Mouse (Mus musculus): ENCODE results near the gene Dlgap1.

The Dlgap1 gene

DNA sequence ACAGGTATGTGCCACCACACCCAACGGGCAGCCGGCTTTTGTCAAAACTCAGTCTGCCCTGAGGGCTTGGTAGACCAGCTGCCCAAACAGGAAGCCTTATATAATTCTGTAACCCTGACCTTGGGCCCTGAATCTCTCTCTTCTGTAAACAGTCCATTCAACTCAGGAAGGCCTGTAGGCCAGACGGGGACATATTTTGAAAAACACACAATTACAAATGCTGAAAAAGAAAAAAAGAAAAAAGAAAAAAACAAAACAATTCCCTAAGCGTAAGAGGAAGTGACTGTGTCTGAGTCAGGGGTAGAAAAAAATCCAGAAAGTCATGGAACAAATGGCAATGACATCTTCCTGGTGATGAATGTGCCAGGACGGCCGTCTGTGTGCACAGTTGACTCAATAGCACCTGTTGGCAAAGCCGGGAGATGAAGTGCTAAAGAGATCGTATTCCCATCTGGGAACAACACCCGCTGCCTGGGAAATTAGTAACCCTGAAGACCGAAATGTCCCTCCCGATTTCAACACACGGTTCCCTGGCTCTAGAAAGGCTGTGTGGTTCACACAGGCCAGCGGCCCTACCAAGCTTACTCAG is 784.7 kb downstream of the Dlgap1 start:
- DNase-seq (ENCODE audit: low read depth in 2 of 2, low spot score in 2 of 2) = no peak

DNA sequence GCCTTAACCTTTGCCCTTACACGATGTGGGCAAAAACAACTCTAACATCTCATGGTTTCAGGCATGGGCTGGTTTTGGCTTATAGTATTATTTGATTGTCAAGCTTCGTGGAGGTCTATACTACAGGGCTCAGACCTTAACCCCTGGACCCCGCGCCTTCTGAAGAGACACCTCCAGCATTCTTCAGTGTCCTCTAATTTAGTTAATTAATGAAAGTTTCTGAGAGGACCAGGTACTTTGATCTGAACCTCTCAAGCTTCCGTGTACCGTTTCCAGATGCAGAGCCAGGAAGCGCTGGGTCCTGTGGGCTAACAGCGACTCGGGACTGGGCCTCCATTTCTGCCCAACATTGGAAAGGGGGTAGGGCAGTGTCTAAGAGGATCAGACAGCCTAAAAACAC is 785.2 kb downstream of the Dlgap1 start:
- no peak for DNase-seq (ENCODE audit: low read depth in 2 of 2, low spot score in 2 of 2)

DNA sequence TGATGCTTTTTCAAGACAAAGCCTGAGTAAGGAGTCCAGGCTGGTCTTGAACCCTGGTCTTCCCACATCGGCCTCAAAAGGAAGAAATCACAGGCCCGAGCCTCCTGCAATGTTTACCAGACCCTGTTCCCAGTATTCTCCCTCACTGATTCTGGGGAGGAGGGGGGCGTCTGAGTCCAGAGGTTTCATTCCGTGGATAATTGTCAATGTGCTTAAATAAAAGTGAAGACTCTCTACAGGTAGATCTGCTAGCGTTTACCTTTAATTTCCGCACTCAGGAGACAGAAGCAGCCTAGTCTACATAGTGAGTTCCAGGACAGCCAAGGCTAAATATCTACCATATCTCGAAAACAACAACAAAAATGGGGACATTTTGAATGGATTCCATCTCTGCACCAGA is 785.8 kb downstream of the Dlgap1 start:
- no peak for DNase-seq (ENCODE audit: low read depth in 2 of 2, low spot score in 2 of 2)

DNA sequence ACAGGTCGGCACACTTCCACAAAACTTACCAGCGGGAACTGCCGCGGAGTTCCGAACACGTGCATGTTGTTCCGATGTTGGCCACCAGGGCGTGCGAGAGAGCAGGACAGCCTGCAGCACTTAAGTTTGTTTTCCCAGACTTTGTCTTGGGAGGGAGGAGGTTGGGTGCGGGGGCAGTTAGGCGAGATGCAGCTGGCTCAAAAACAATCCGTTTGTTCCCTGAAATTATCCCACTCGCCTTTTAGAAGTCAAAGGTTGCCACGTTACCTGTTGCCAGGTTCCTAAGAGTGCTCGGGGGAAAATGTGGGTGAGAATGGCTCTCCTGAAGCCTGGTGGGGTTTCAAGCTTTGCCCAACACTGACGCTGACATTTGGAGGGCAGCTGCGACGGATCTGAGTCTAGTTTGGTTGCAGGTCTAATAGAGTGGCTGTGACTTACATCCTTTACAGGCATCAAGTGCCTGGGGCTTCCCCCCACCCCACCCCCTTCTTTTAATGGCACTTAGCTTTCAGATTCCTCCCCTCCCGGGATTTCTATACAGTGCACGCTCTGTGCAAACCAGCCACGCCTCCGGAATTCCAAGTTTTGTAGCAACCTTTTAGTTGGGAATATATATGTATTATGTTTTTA is 786.3 kb downstream of the Dlgap1 start:
- DNase-seq (ENCODE audit: low read depth in 2 of 2, low spot score in 2 of 2) = peak; percentile 47 to 64

DNA sequence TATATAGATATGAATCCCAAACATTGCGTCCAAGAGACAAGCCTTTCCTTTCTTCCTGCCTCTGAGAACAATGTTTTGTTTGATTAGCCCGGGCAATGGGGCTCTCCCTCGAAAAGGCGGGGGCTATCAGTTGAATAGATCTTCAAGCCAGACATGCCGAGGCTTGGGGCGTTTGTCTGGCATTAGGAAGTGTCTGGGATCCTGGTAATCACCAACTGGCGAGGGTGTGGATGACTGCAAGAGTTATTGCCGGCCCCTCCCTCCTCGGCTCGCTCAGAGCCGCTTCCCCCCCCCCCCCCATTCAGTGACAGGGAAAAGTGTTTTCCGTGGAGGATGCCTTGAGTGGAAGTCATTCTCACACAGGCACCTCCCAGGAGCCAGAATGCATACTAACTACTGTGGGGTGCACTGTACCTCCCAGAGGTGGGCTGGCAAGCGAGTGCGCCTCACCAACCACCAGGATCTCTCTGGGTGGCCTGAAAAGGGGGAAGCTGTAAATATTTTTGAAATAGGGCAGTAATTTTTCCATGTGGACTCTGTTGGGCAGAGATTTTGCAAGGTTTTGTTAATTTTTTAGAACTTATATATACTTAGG is 786.9 kb downstream of the Dlgap1 start:
- no peak for DNase-seq (ENCODE audit: low read depth in 2 of 2, low spot score in 2 of 2)

DNA sequence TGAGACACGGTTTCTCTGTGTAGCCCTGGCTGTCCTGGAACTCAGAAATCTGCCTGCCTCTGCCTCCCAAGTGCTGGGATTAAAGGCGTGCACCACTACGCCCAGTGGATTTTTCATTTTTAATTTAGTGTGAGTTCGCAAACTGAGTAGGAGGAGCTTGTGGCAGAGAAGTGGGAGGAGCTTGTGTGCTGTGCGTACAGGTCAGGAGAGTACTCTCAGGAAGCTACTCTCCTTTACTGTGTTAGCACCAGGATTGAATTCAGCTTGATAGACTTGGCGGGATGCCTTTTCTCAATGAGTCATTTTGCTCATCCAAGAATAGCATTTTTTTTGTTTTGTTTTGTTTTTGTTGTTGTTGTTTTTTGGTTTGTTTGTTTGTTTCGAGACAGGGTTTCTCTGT is 793.1 kb downstream of the Dlgap1 start:
- DNase-seq (ENCODE audit: low read depth in 2 of 2, low spot score in 2 of 2) = no peak

DNA sequence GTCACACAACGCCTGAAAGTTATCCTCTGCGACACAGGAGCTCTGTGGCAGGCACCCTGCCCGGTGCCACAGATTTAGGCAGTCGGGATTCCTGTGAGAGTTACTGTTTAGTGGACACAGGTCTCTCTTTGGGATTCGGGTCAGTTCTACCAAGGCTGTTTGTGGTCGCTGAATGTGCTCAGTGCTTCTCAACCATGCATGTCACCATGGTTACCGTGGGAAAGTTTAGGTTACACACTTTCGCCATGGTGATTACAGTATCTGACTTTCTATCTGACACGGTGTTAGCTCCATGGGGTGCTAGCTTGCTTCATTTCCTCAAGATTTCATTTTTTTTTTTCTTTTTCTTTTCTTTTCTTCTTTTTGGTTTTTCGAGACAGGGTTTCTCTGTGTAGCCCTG is 793.8 kb downstream of the Dlgap1 start:
- no peak for DNase-seq (ENCODE audit: low read depth in 2 of 2, low spot score in 2 of 2)

DNA sequence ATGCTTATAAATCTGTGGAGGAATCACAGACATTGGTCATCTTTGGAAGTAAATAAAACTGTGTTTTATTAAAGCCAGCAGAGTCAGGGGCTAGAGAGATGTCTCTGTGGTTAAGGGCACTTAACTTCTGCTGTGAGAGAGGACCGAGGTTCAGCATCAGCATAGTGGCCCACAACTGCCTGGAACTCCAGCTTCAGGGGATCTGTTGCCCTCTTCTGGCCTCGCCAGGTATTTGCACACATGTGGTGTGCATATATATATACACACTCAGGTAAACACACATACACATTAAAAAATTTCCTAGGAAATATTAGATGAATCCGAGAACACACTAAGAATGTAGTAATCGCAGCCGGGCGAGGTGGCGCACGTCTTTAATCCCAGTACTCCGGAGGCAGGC is 796.5 kb downstream of the Dlgap1 start:
- DNase-seq (ENCODE audit: low read depth in 2 of 2, low spot score in 2 of 2) = no peak

DNA sequence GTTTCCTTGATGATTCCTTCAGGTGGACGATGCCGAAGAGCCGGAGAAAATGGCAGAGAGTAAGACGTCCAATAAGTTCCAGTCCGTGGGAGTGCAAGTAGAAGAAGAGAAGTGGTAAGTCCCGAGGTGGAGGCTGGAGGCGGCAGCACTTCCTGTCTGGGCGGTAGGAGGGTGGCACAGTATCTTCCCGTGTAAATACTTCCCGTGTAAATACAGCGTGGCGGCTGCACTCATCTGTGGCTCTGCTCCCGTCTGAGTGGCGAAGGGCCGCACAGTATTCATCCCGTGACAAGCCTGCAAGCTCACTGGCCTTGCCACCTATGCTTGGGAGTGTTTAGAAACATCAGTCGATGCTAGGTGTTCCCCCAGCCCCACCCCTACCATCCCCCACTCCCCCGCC is 797.1 kb downstream of the Dlgap1 start:
- DNase-seq (ENCODE audit: low read depth in 2 of 2, low spot score in 2 of 2) = no peak

DNA sequence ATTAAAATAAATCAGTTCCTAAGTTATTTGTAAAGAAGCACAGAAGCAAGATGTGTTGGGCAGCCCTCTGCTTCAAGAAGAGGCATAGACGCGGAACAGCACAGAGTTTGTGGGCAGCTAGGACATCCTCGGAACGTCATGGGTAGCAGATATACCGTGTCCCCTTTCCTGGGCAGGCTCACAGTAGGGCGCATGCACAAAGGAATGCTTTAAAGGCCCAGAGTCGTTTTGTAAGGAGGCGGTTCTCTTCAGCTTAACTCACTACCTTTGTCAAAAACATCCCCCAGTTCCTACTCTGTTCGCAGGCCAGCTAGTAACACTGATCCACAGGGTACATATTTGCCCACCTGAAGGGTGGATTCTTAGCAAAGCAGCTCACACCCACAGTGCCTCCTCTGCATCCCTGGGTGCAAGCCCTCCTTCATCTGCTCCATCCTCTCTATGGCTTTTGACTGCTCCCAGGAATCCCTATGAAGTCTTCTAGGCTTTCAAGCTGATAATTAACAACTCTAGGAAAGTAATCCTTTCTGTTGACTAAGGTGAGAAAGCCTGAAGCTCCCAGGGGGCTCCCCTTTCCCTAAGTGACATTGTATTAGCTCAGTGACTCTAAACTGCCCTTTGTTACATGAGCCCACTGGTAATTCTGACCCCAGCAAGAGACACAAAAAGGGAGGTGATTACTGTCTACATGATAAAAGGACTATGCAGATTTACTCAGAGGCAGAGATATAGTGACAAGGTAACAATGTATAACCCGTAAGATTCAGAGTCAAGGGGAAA is 803.4 kb downstream of the Dlgap1 start:
- no peak for DNase-seq (ENCODE audit: low read depth in 2 of 2, low spot score in 2 of 2)

DNA sequence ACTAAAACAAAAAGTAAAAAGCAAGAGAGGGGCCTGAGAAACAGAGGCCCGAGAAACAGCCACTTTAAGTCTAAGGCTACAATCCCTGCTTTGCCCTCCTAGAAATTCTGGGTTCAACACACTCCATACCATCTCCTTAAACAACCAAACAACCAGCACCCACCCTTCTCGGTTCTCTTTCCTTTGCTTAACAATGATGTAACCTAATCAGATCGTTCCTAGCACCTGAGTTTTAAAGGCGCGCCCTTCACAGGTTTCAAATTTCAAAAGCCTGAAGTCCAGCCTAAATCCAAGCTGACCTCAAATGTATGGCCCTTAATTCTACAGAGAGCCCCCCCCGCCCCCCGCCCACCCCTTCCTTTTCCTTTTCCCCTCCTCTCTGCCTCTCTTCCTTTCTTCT is 810.9 kb downstream of the Dlgap1 start:
- DNase-seq (ENCODE audit: low read depth in 2 of 2, low spot score in 2 of 2) = no peak

DNA sequence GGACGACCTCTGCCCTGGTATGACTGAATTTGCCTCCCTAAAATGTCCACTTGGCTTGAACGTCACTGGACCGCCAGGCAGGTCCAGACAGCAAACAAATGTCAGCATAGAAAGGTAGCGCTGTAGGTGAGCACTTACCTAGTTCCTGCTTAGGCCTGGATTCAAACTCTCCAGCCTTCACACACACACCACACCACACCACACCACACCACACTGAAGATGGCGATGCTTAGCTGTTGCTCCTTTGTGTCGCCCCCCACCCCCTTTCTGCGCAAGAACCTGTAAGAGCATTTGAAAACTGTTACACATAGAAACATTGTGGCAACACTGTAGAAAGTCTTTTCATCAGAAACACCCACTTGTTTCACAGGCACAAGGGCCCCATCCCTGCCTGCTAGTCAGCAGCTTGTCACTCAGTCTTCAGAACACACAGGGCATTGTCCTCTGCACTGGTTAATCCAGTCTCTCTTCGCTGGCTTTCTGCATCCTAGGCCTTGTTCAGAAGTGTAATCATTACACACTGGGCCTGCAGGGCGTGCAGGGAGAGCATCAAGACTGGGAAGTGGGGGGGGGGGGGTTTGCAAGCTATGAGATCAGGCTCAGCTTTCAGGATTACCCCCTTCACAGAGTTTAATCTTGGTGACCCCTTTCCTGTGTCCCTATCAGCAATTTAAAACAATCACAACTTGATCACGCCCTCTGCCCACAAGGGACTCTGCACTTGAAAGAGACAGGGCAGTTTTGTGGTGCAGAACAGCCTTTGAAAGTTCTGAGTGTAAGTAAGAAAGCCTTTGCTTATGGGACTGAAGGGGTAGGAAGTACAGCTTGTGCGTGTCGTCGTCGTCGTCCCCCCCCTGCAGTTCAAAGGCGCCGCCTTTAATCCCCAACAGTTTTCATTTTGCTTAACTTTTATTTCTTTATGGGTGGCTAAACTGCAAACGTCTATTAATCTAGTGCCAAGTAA is 812.1 kb downstream of the Dlgap1 start:
- no peak for DNase-seq (ENCODE audit: low read depth in 2 of 2, low spot score in 2 of 2)

DNA sequence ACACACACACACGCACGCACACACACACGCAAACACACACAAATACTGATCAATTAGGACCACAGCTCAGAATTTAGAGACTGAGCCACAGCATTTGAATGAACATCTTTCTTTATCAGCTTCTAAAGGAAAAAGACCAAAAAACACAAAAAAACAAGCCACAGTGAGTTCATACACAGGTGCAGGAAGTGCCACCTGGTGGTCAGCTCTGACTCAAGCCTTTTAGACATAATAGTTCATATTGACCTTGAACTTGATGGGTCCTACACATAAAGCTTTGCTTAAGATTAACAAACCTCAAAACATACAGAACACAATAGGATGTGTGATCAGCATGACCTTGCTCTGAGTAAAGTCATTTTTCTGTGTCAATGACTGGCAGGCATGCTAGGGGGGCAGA is 814.4 kb downstream of the Dlgap1 start:
- no peak for DNase-seq (ENCODE audit: low read depth in 2 of 2, low spot score in 2 of 2)

DNA sequence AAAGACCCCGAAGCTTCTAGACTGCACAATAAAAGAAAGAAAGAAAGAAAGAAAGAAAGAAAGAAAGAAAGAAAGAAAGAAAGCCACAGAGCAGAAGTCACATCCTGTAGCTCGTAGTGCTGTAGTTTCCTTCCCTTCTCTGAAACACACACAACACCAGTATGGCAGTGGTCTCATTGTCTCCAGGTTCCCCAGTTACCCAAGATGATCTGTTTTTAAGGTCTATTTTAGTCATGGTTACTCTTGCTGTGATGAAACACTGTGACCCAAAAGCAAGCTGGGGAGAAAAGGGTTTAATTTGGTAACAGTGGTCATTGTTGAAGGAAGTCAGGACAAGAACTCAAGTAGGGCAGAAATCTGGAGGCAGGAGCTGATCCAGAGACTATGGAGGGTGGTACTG is 818.5 kb downstream of the Dlgap1 start:
- no peak for DNase-seq (ENCODE audit: low read depth in 2 of 2, low spot score in 2 of 2)

DNA sequence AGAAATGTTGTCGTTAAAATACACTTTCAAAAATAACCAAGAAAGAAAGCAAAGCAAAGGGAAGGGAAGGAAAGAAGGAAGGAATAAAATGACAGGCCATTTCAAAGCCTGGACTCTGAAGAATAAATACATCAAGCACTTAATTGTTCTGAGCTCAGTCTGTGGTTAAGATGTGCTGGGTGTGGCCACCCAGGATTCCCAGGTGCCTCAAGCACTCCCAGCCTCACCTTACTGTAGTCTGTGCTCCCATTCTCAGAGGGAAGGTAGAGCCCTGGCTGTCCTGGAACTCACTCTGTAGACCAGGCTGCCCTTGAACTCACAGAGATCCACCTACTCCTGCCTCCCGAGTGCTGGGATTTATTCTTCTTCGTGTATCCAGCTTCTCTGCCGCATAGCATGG is 821.9 kb downstream of the Dlgap1 start:
- no peak for DNase-seq (ENCODE audit: low read depth in 2 of 2, low spot score in 2 of 2)

DNA sequence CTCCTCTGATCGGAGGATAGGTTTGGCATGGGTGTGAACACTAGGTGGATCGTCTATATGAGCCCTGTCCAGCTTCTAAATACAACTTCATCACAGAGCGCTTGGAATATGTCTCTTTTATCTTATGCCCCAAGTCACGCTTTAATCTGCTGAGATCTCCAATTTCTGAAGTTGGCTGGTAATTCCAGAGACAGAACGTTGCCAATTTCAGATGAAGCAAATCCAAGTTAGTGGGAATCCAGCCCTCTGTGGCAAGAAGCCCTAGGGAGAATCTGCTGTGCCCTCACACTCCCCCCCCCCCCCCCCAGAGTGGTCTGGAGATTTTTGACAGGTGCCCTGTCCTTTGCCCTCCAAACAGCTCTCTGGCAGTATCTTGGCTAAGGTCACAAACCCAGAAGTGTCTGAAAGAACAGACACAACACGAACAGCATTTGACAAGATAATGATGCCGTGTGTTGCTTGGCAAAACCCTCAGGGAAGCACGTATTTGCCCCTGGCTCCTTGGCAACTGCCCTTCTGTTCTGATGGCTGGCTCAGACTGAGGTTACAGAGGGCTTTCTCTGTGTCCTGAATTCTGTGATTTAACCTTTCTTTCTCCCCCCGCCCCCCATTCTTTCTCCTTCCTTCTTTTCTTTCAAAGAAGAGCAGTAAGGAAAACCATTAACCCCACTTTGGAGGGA is 822.9 kb downstream of the Dlgap1 start:
- DNase-seq (ENCODE audit: low read depth in 2 of 2, low spot score in 2 of 2) = no peak

DNA sequence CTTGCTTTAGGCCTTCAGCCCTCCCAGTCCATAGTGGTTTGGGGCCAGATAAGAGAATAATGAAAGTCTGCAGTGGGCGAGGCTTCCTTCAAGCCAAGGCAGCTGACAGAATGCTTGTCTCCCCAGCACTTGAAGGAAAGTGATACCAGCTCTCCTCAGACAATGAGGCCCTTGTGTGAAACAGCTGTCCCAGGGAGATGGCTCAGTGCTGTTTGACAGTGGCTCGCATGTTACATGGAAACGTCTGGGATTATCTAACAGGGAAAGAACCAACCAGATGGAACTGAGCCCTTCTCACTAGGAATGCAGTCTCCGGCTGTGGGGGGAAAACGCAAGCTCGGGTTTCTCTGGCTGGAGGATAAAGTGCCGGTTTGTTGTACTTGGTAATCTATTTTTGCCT is 825.4 kb downstream of the Dlgap1 start:
- no peak for DNase-seq (ENCODE audit: low read depth in 2 of 2, low spot score in 2 of 2)

DNA sequence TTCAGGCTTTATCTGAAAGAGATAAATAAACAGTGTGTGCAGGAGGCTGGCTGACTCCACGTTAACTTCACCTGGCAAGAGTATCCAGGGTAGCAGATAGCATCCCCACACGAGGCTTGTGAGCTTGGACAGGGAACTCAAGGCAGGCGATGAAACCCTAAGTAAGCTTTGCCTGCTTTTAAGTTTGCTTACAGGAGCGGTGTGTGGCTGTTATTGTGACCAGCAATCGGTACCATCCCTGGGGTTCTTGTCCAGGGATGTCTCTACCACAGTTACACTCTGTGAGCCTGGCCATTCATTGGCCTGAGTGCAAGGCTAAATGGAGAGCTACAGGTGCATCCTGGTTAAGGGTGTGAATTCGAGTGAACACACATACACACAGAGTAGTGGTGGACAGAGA is 825.8 kb downstream of the Dlgap1 start:
- DNase-seq (ENCODE audit: low read depth in 2 of 2, low spot score in 2 of 2) = no peak

DNA sequence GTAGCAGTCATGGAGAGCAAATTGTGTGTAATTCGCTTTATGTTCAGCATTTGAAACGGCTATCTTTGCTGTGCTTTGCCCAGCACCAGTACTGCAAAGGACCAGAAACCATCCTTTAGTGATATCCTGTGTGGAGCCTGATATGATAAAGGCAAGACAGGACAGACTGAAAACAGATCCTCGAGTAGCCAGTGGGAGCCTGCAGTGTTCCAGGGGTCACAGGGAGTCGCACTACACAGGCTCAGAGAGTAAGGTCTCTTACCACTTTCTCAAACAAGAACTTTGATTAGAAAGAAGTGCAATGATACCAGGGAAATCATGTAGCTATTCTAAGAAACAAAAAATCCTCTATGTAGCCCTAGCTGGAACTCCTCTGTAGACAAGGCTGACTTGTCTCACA is 826.3 kb downstream of the Dlgap1 start:
- no peak for DNase-seq (ENCODE audit: low read depth in 2 of 2, low spot score in 2 of 2)

DNA sequence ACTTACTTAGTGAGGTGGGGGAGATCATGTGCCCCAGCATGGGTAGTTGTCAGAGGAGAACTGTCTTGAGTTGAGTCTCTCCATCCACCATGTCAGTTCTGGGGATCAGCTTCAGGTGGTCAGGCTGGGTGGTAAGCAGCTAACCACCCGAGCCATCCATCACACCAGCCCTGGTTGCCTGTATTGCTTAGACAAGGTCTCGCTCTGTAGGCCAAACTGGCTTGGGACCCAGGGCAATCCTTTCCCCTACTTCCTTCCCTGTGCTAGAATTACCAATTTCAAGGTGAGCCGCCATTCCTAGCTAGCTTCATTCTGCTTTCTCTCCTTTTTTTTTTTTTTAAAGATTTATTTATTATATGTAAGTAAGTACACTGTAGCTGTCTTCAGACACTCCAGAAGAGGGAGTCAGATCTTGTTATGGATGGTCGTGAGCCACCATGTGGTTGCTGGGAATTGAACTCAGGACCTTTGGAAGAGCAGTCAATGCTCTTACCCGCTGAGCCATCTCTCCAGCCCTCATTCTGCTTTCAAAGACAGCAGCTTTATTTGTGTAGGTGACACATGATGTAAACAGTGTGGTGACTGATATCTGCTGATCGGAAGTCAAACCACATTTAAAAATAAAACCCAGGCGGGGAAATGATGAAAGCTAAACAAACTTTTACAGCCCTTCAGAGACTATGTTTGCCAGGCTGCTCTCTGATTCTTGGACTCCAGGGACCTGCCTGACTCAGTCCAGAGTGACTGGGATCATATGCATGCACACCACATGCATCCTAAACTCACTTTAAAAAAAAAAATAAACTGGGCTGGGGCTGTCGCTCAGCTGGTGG is 828.3 kb downstream of the Dlgap1 start:
- no peak for DNase-seq (ENCODE audit: low read depth in 2 of 2, low spot score in 2 of 2)

All from CD8-positive naive resting alpha-beta T cell, adult 2 months (primary cell).